ENCODE assay signal across 9 mouse cellular contexts in the genomic region with DNA sequence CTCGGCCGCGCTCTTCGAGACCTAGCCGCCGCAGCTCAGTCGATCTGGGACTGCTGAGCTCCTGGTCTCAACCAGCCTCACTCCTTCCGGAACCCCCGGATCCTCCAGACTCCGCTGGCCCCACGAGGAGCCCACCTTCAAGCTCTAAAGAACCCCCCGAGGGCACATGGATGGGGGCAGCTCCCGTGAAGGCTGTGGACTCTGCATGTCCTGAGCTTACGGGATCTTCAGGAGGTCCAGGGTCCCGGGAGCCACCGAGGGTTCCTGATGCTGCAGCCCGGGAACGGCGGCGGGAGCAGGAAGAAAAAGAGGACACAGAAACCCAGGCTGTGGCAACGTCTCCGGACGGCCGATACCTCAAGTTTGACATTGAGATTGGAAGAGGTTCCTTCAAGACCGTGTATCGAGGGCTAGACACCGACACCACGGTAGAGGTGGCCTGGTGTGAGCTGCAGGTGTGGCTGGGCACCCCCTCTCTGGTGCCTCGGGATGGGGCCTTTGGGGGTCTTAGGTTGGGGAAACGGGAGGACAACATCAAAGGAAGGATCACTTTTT. TPM values are rescaled to one million over a fixed set of nuclear protein-coding genes. Genes with fewer than 3 reads are reported as not detected.
DNase-seq lines count a peak whose midpoint lies in the region; ATAC-seq and TF ChIP-seq lines count a peak whose summit lies in the region.
"Had no signal": no experiment of that assay in that cellular context is flagged by ENCODE, and none has a peak within 500 bp of the region (broad histone marks: within the 10 kb centered on the region; RNA-seq: fewer than 3 reads in every experiment).

No protein-coding gene starts in this region.

- peaks cover 46% of the 10 kb centered on the region for H3K27me3 ChIP-seq in heart, embryonic 10.5 days (ENCODE audit: insufficient read depth, poor library complexity, severe bottlenecking)
- peaks cover 50% of the 10 kb centered on the region for H3K27me3 ChIP-seq in hindbrain, embryonic 14.5 days (ENCODE audit: control insufficient read depth, insufficient read depth, low read length)

- peaks cover 78% of the 10 kb centered on the region for H3K4me1 ChIP-seq in heart, embryonic 10.5 days
- peaks cover 3% of the 10 kb centered on the region for H3K4me1 ChIP-seq in cortical plate, adult 2 months (ENCODE audit: control insufficient read depth, insufficient read depth, low read length)
- peaks cover 33% of the 10 kb centered on the region; the same call in 1 of the 2 replicates for H3K4me1 ChIP-seq in hindbrain, embryonic 14.5 days (replicated peaks; ENCODE audit: control insufficient read depth, insufficient read depth, low read length)

- no peak for TF ChIP-seq CTCF in cortical plate, adult 2 months (IDR thresholded peaks at IDR 0.05; ENCODE audit: extremely low read depth, insufficient read depth, low read length)

- H3K4me3 ChIP-seq in heart, embryonic 10.5 days: peak overlapping the region; percentile 73
- H3K4me3 ChIP-seq in cortical plate, adult 2 months (ENCODE audit: insufficient read depth, low read length): peak overlapping the region; percentile 25; the same call in 1 of the 2 replicates
- peak overlapping the region; percentile 42 for H3K4me3 ChIP-seq in hindbrain, embryonic 14.5 days (replicated peaks; ENCODE audit: low read length)

- H3K36me3 ChIP-seq in heart, embryonic 10.5 days: peaks cover 20% of the 10 kb centered on the region
- H3K36me3 ChIP-seq in hindbrain, embryonic 14.5 days (replicated peaks; ENCODE audit: control insufficient read depth, insufficient read depth): 0 out of 2 replicates have a peak, but pooled peaks cover 10% of the 10 kb centered on the region

- intact Hi-C loops in heart, postnatal 25 days (cut with DNase I): loop anchor here (2.0 kb wide), 1 partner anchor 18 kb away; the partner anchor contains the start of genes Cntd1 and Coa3

- H3K9me3 ChIP-seq in heart, embryonic 10.5 days: no peaks in the 10 kb centered on the region
- H3K9me3 ChIP-seq in hindbrain, embryonic 14.5 days (ENCODE audit: control insufficient read depth, low read length): no peaks in the 10 kb centered on the region

- TF ChIP-seq POLR2A in cortical plate, adult 2 months (IDR thresholded peaks at IDR 0.05; ENCODE audit: extremely low read depth, insufficient read depth, low read length): no peak

- H3K27ac ChIP-seq in heart, embryonic 10.5 days: peak overlapping the region; percentile 83
- no peak overlapping the region for H3K27ac ChIP-seq in cortical plate, adult 2 months (ENCODE audit: insufficient read depth, low read length)
- no peak overlapping the region for H3K27ac ChIP-seq in hindbrain, embryonic 14.5 days

- no peak; the same call in 1 of the 2 replicates for ATAC-seq in hindbrain, embryonic 14.5 days (ENCODE audit: low FRiP score)
- ATAC-seq in megakaryocyte-erythroid progenitor cell, adult 5-6 weeks (replicated peaks; ENCODE audit: low FRiP score, low TSS enrichment, poor library complexity, severe bottlenecking): 0 out of 2 replicates have a peak, but pooled peaks have one; percentile 6

- peak overlapping the region; percentile 85 for H3K4me2 ChIP-seq in hindbrain, embryonic 14.5 days (replicated peaks)

- no peak for DNase-seq in heart, embryonic 10.5 days (ENCODE audit: low spot score)
- no peak for DNase-seq in heart, postnatal 25 days (ENCODE audit: low spot score)
- no peak for DNase-seq in hindbrain, embryonic 14.5 days (ENCODE audit: low spot score)
- no peak for DNase-seq in cerebellum, adult 9-11 months
- DNase-seq in ovary, postnatal 14 days (ENCODE audit: low spot score): no peak
- DNase-seq in gastrocnemius, adult 8-10 months (ENCODE audit: low spot score in 2 of 2): no peak

- 1% methylated on average over 30 of the region's 30 CpGs for WGBS in heart, embryonic 10.5 days
- under 1% methylated on average over 30 of the region's 30 CpGs for WGBS in hindbrain, embryonic 14.5 days

- H3K9ac ChIP-seq in hindbrain, embryonic 14.5 days: peak overlapping the region; percentile 61

RNA-seq across cellular contexts. Expression of gene Wnk4, which starts 0.5 kb away (rescaled TPM):
- polyA plus RNA-seq in heart, embryonic 10.5 days (2016; fragmentation: Nextera tagmentation; extraction: Ambion mirVana): 13.9 and 14.8 TPM in 2 replicates
- total RNA-seq in heart, postnatal 25 days (2021): 10 to 100 TPM in 1 of 2 experiments, 1 to 10 TPM in 1; 9.6 to 14.6 TPM
- 2.5 and 3.3 TPM in 2 replicates for polyA plus RNA-seq in cortical plate, adult 2 months (2012; rRNA removed)
- polyA plus RNA-seq in hindbrain, embryonic 14.5 days (2014; fragmentation: Nextera tagmentation; extraction: Ambion mirVana): 5.3 and 6.0 TPM in 2 replicates
- 0.25 and 1.4 TPM in 2 replicates for total RNA-seq in megakaryocyte-erythroid progenitor cell, adult 5-6 weeks (2014; fragmentation: Nextera tagmentation)
- total RNA-seq in megakaryocyte-erythroid progenitor cell, adult 5-6 weeks (2017): 0.05 and 0.30 TPM in 2 replicates
- total RNA-seq in gastrocnemius, adult 8-10 months (2022): under 1 TPM in 3 of 4 experiments, not detected in 1; 0.12 to 0.49 (median 0.32) TPM
- total RNA-seq: hematopoietic stem cell, adult 5-6 weeks had no signal

RNA-seq across cellular contexts. Expression of gene Vps25, which starts 7.4 kb away (rescaled TPM):
- polyA plus RNA-seq in heart, embryonic 10.5 days (2016; fragmentation: Nextera tagmentation; extraction: Ambion mirVana): 130 and 137 TPM in 2 replicates
- 10 to 100 TPM; 78.2 to 85.0 TPM for total RNA-seq in heart, postnatal 25 days (2021)
- 55.6 and 58.8 TPM in 2 replicates for polyA plus RNA-seq in cortical plate, adult 2 months (2012; rRNA removed)
- polyA plus RNA-seq in hindbrain, embryonic 14.5 days (2014; fragmentation: Nextera tagmentation; extraction: Ambion mirVana): 122 and 133 TPM in 2 replicates
- total RNA-seq in megakaryocyte-erythroid progenitor cell, adult 5-6 weeks (2014; fragmentation: Nextera tagmentation): 112 and 137 TPM in 2 replicates
- total RNA-seq in megakaryocyte-erythroid progenitor cell, adult 5-6 weeks (2017): 44.7 and 71.5 TPM in 2 replicates
- total RNA-seq in gastrocnemius, adult 8-10 months (2022): 10 to 100 TPM; 44.9 to 48.1 (median 47.2) TPM

RNA-seq across cellular contexts. Expression of gene Ramp2, which starts 15.1 kb away (rescaled TPM):
- 166 and 202 TPM in 2 replicates for polyA plus RNA-seq in heart, embryonic 10.5 days (2016; fragmentation: Nextera tagmentation; extraction: Ambion mirVana)
- 100 to 1,000 TPM in 1 of 2 experiments, 10 to 100 TPM in 1; 80.9 to 123 TPM for total RNA-seq in heart, postnatal 25 days (2021)
- polyA plus RNA-seq in cortical plate, adult 2 months (2012; rRNA removed): 65.8 and 69.6 TPM in 2 replicates
- polyA plus RNA-seq in hindbrain, embryonic 14.5 days (2014; fragmentation: Nextera tagmentation; extraction: Ambion mirVana): 102 and 117 TPM in 2 replicates
- not detected in 2 replicates for total RNA-seq in megakaryocyte-erythroid progenitor cell, adult 5-6 weeks (2014; fragmentation: Nextera tagmentation)
- not detected in 2 replicates for total RNA-seq in megakaryocyte-erythroid progenitor cell, adult 5-6 weeks (2017)
- total RNA-seq in gastrocnemius, adult 8-10 months (2022): 10 to 100 TPM; 19.3 to 28.6 (median 25.4) TPM
- total RNA-seq: hematopoietic stem cell, adult 5-6 weeks had no signal

RNA-seq across cellular contexts. Expression of gene Cntd1, which starts 17.9 kb away (rescaled TPM):
- 0.79 and 1.6 TPM in 2 replicates for polyA plus RNA-seq in heart, embryonic 10.5 days (2016; fragmentation: Nextera tagmentation; extraction: Ambion mirVana)
- under 1 TPM; 0.10 to 0.28 TPM for total RNA-seq in heart, postnatal 25 days (2021)
- 0.56 and 0.70 TPM in 2 replicates for polyA plus RNA-seq in cortical plate, adult 2 months (2012; rRNA removed)
- 0.42 and 0.91 TPM in 2 replicates for polyA plus RNA-seq in hindbrain, embryonic 14.5 days (2014; fragmentation: Nextera tagmentation; extraction: Ambion mirVana)
- total RNA-seq in megakaryocyte-erythroid progenitor cell, adult 5-6 weeks (2014; fragmentation: Nextera tagmentation): 2.3 and 3.7 TPM in 2 replicates
- total RNA-seq in megakaryocyte-erythroid progenitor cell, adult 5-6 weeks (2017): 2.1 and 4.2 TPM in 2 replicates
- total RNA-seq in gastrocnemius, adult 8-10 months (2022): under 1 TPM in 3 of 4 experiments, not detected in 1; 0.29 to 0.53 (median 0.34) TPM

RNA-seq across cellular contexts. Expression of gene Coa3, which starts 18.0 kb away (rescaled TPM):
- 189 and 198 TPM in 2 replicates for polyA plus RNA-seq in heart, embryonic 10.5 days (2016; fragmentation: Nextera tagmentation; extraction: Ambion mirVana)
- 10 to 100 TPM; 89.0 to 96.9 TPM for total RNA-seq in heart, postnatal 25 days (2021)
- 150 and 156 TPM in 2 replicates for polyA plus RNA-seq in cortical plate, adult 2 months (2012; rRNA removed)
- polyA plus RNA-seq in hindbrain, embryonic 14.5 days (2014; fragmentation: Nextera tagmentation; extraction: Ambion mirVana): 242 and 256 TPM in 2 replicates
- 67.5 and 86.7 TPM in 2 replicates for total RNA-seq in megakaryocyte-erythroid progenitor cell, adult 5-6 weeks (2014; fragmentation: Nextera tagmentation)
- 28.4 and 40.6 TPM in 2 replicates for total RNA-seq in megakaryocyte-erythroid progenitor cell, adult 5-6 weeks (2017)
- 10 to 100 TPM; 71.9 to 80.9 (median 76.5) TPM for total RNA-seq in gastrocnemius, adult 8-10 months (2022)

Comparison
In these comparisons a context has a peak if more than half of its experiments do, and no peak if none do; other contexts are left out.
1. RNA of gene Wnk4, which starts 0.5 kb away (total RNA-seq): 9.6 to 14.6 TPM in heart, postnatal 25 days; 0.05 to 1.4 TPM in megakaryocyte-erythroid progenitor cell, adult 5-6 weeks and 0.12 to 0.49 TPM in gastrocnemius, adult 8-10 months; every median in the first group is over 4 times any median in the second.
2. RNA of gene Ramp2, which starts 15.1 kb away (total RNA-seq): 80.9 to 123 TPM in heart, postnatal 25 days and 19.3 to 28.6 TPM in gastrocnemius, adult 8-10 months; not detected in megakaryocyte-erythroid progenitor cell, adult 5-6 weeks; every median in the first group is over 10 times any median in the second.
3. Peak in every context shown above with its lines, with median percentiles within 50 percentile points of each other: H3K4me3 ChIP-seq.